Mouse (Mus musculus) lung, postnatal 0 days (tissue): ENCODE measurements around the gene Adamts13. TPM values are rescaled to one million over a fixed set of nuclear protein-coding genes. Genes with fewer than 3 reads are reported as not detected.
A peak's percentile ranks its signal among the peaks of the same experiment; 100 is the strongest.

ENCODE experiments used
- ATAC-seq: fragments of 200-750 bp; cut with Nextera tagmentation; 2 replicates; pipeline ENCODE4 v1.8.0; 2017; ENCODE audit warnings: moderate library complexity
- DNase-seq: peaks from one replicate; pipeline ENCODE4 v3.0.0-alpha.2; 2016; ENCODE audit warnings: low spot score
- H3K27ac ChIP-seq: fragments of 300-500 bp; sonication (generic); 2 replicates; pipeline ENCODE4 v1.5.1; 2014; ENCODE audit warnings: antibody characterized with exemption, mild to moderate bottlenecking, low read length, mixed read lengths
- H3K27me3 ChIP-seq: fragments of 300-500 bp; sonication (generic); replicated peaks from 2 replicates; pipeline ENCODE4 v1.6.1; 2014; ENCODE audit warnings: low read length, mixed read lengths; ENCODE audit not compliant: insufficient read depth
- H3K36me3 ChIP-seq: fragments of 300-500 bp; sonication (generic); 2 replicates; pipeline ENCODE4 v1.6.1; 2014; ENCODE audit warnings: low read length, mixed read lengths; ENCODE audit not compliant: insufficient read depth
- H3K4me1 ChIP-seq: fragments of 300-500 bp; sonication (generic); 2 replicates; pipeline ENCODE4 v1.6.1; 2014; ENCODE audit warnings: antibody characterized with exemption, low read depth, low read length, mixed read lengths; ENCODE audit not compliant: insufficient read depth
- H3K4me2 ChIP-seq: fragments of 300-500 bp; sonication (generic); replicated peaks from 2 replicates; pipeline ENCODE4 v1.6.1; 2014; ENCODE audit warnings: low read depth, mild to moderate bottlenecking, low read length, moderate library complexity, mixed read lengths
- H3K4me3 ChIP-seq: fragments of 300-500 bp; sonication (generic); 2 replicates; pipeline ENCODE4 v1.5.1; 2014; ENCODE audit warnings: low read depth, low read length
- H3K9ac ChIP-seq: fragments of 300-500 bp; sonication (generic); replicated peaks from 2 replicates; pipeline ENCODE4 v1.6.1; 2014; ENCODE audit warnings: low read depth, mild to moderate bottlenecking
- H3K9me3 ChIP-seq: fragments of 300-500 bp; sonication (generic); 2 replicates; pipeline ENCODE4 v1.6.1; 2016; ENCODE audit warnings: low read length, mixed read lengths
- CTCF ChIP-seq: IDR thresholded peaks from 2 replicates; pipeline ENCODE4 v1.5.1; 2016; ENCODE audit warnings: antibody characterized with exemption, mild to moderate bottlenecking
- EP300 ChIP-seq: IDR thresholded peaks from 2 replicates; pipeline ENCODE4 v1.6.1; 2016; ENCODE audit warnings: antibody characterized with exemption, mild to moderate bottlenecking, control low read depth
- WGBS: fragments of 180-500 bp; shearing (Covaris S2); extraction: QIAGEN DNeasy Blood & Tissue Kit; methylation state at CpG from one replicate; pipeline ENCODE4 v1.1.7; 2014; 5-methylcytosine and 5-hydroxymethylcytosine counted together
- polyA plus RNA-seq: library from polyadenylated mRNA; unstranded; fragments of >200 nt; fragmentation: Nextera tagmentation; extraction: Ambion mirVana; gene quantifications from 2 replicates; pipeline ENCODE4 v1.2.1, GENCODE M21; 2015

Gene Adamts13
- polyA plus RNA-seq, 1 experiment from 2014 or later: 0.26 TPM

GRCm38 (mm10) chr2:26952866-26953265 is 20.4 kb upstream of the Adamts13 start:
- ATAC-seq: no peak
- H3K36me3 ChIP-seq: peaks cover 23% of the 10 kb centered on the region

GRCm38 (mm10) chr2:26954735-26955395 is 18.4 kb upstream of the Adamts13 start:
- TF ChIP-seq EP300: no peak
- no peak for TF ChIP-seq CTCF
- H3K36me3 ChIP-seq: peaks cover 27% of the 10 kb centered on the region
- 86% methylated on average over 2 of the region's 2 CpGs for WGBS
- H3K9ac ChIP-seq: no peak overlapping the region
- no peaks in the 10 kb centered on the region for H3K27me3 ChIP-seq
- H3K4me1 ChIP-seq: no peaks in the 10 kb centered on the region
- DNase-seq: peak; percentile 42
- H3K4me2 ChIP-seq: no peak overlapping the region
- no peaks in the 10 kb centered on the region for H3K9me3 ChIP-seq
- no peak for ATAC-seq
- H3K27ac ChIP-seq: no peak overlapping the region
- H3K4me3 ChIP-seq: no peak overlapping the region

More at GRCm38 (mm10) chr2:26952866-26953265, 20.4 kb upstream of the Adamts13 start:
- H3K9ac ChIP-seq: no peak overlapping the region
- H3K4me1 ChIP-seq: no peaks in the 10 kb centered on the region
- H3K9me3 ChIP-seq: no peaks in the 10 kb centered on the region
- WGBS: 89% methylated on average over 8 of the region's 8 CpGs
- no peak overlapping the region for H3K27ac ChIP-seq
- TF ChIP-seq CTCF: no peak
- no peak for TF ChIP-seq EP300
- no peaks in the 10 kb centered on the region for H3K27me3 ChIP-seq
- no peak overlapping the region for H3K4me3 ChIP-seq
- no peak for DNase-seq
- H3K4me2 ChIP-seq: no peak overlapping the region

- Histone ChIP-seq H3K27me3 (no peaks in the 10 kb centered on the region), H3K36me3 (peaks cover 35% of the 10 kb centered on the region), H3K27ac (no peak overlapping the region), H3K4me1 (no peaks in the 10 kb centered on the region), H3K9me3 (no peaks in the 10 kb centered on the region), H3K9ac (no peak overlapping the region), H3K4me2 (no peak overlapping the region), H3K4me3 (no peak overlapping the region)
- no peak for DNase-seq
- 83% methylated on average over 12 of the region's 12 CpGs for WGBS
- ATAC-seq: no peak
- TF ChIP-seq EP300: no peak
- no peak for TF ChIP-seq CTCF
Measured at GRCm38 (mm10) chr2:26956811-26957487, 16.3 kb upstream of the Adamts13 start.

DNA sequence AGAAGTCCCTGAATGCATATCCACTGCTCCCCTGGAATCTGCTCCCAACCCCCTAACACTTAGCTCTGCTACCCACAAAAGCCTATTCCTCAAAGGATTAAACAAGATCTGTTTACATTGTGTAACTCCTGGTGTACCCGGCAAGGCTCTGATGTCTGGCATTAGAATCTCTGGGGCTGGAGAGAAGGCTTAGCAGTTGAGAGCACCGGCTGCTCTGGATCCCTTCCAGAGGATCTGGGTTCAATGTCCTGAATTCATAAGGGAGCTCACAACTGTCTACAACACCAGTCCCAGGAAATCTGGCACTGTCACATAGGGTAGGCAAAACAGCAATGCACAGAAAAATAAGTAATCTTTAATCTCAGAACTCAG is 15.7 kb upstream of the Adamts13 start:
- DNase-seq (no peak), ATAC-seq (no peak)
- H3K27me3 ChIP-seq: no peaks in the 10 kb centered on the region
- peaks cover 36% of the 10 kb centered on the region for H3K36me3 ChIP-seq
- H3K27ac ChIP-seq: no peak overlapping the region
- TF ChIP-seq EP300: no peak
- no peak for TF ChIP-seq CTCF
- H3K9ac ChIP-seq: no peak overlapping the region
- H3K4me1 ChIP-seq: no peaks in the 10 kb centered on the region
- H3K4me2 ChIP-seq: no peak overlapping the region
- WGBS: 71% methylated on average over 2 of the region's 2 CpGs
- H3K4me3 ChIP-seq: no peak overlapping the region
- H3K9me3 ChIP-seq: no peaks in the 10 kb centered on the region

DNA sequence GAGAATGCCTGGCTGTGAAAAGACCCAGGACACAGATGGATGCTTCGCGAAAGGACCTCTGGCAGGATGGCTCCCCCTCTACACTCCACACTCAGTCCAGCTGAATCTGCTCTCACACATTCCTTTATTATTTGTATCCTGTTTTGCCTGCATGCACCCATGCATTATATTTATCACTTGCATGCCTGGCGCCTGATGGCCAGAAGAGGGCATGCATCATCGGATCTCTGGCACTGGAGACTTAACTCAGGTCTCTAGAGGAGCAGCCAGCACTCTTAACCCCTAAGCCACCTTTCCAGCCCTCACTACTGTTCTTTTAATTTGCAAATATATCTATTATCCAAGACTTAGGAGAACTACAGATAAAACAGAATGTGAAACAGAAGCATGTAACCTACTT is 12.5 kb upstream of the Adamts13 start:
- H3K27me3 ChIP-seq: no peaks in the 10 kb centered on the region
- H3K36me3 ChIP-seq: peaks cover 26% of the 10 kb centered on the region
- no peak overlapping the region for H3K9ac ChIP-seq
- 77% methylated on average over 4 of the region's 4 CpGs for WGBS
- no peak overlapping the region for H3K4me3 ChIP-seq
- TF ChIP-seq CTCF: peak; percentile 53
- TF ChIP-seq EP300: no peak
- peak; percentile 13 for DNase-seq
- peaks cover 4% of the 10 kb centered on the region; the same call in 1 of the 2 replicates for H3K4me1 ChIP-seq
- H3K9me3 ChIP-seq: no peaks in the 10 kb centered on the region
- no peak overlapping the region for H3K4me2 ChIP-seq
- no peak overlapping the region for H3K27ac ChIP-seq
- no peak for ATAC-seq

DNA sequence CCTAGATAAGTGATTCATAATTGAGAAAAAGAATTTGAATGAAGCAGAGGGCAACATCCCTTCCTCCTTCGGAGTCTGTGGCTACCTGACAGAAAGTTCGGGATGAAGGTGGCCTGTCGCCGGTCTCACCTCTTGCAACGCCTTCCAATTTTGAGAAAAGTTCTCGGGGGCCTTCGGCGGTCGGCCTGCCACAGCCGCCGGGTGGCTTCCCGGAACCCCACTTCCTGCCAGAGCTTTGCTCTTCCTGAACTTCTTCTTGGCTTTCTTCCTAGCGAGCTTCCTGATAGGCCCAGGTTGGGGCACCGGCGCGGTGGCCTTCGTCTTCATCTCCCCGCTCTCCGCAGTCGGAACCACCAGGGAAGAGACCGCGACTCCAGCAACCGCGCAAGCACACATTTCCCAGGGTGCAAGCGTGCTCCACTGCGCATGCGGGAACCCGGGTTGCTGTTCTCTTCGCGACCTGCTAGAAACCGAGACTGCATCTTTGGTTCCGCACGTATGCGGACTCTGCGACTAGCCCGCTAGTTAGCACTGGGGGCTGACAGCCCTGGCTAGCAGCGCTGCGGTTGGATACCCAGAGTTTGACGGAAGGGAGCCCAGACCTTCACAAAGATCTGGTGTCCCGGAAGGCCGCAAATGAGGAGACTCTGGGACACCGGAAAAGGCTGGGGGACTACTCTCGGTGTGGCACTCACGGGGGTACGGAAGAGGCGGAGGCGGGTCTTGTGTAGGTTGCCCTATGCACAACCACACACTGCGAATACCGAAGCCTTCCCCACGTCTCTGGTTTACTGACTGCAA is 9.1 kb upstream of the Adamts13 start, which contains the start of gene Rexo4:
TSS of gene Rexo4 (minus strand) at position 464 of the 801 bp plus-strand sequence.
- Histone ChIP-seq H3K27ac (peak within 1 kb of the TSS; percentile 100), H3K36me3 (peaks cover 14% of the 10 kb centered on the region; the same call in 1 of the 2 replicates), H3K9ac (peak within 1 kb of the TSS; percentile 85), H3K4me3 (peak within 1 kb of the TSS; percentile 78), H3K4me1 (peaks cover 4% of the 10 kb centered on the region; the same call in 1 of the 2 replicates), H3K9me3 (no peaks in the 10 kb centered on the region), H3K4me2 (peak within 1 kb of the TSS; percentile 77), H3K27me3 (no peaks in the 10 kb centered on the region)
- DNase-seq: peak; percentile 96
- ATAC-seq: peak; percentile 94
- WGBS: under 1% methylated on average over 50 of the region's 50 CpGs
- TF ChIP-seq EP300: no peak
- no peak for TF ChIP-seq CTCF
